Mouse (Mus musculus) kidney, postnatal 25 days (tissue): ENCODE measurements around the gene Sept12.

Experiments used
- DNase-seq, 2 experiments: peaks; one replicate each; pipeline ENCODE4 v3.0.0; 2021; ENCODE audit warnings: mixed read lengths in 2 of 2

Sept12 gene

DNA sequence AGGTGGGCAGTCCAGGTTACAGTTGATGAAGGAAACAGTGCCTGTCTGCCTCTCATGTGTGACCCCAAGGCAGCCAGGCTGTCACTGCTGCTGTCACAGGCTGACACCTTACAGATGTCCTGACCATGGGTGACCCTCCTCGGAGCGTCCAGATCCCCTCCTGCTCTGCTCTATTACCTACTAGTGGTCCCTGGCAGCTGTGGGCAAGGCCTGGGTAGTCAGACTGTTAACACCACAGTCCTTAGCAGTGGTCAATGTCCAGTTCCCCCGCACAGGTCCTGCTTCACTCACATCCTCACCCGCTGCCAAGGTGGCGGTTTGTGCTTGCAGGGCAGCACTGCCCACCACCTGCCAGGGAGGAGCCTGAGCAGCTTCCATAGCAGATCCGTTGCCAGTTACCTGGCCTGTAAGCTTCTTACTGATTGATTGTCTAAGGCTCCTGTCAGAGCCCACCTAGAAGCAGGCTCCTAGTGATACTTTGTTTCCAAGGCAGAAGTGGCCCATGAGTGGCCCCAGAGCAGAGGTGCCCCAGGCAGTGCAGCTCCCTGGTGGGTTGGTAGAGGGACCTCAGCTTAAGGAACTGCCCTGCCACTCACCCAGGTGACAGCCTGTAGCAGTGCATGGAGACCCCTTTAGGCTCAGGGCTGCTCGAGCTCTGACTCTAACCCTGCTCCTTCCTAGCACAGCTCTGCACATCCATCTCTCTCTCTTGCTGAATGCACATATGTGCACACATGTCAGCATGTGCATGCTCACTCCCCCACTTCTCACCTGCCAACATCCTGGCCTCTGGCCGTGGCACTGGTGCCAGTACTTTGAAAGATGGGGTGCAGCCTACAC, 60.1 kb downstream of the Sept12 start:
- DNase-seq: peak; percentile 47 to 78
